Mouse (Mus musculus): ENCODE data around the gene Yipf2.

DNA sequence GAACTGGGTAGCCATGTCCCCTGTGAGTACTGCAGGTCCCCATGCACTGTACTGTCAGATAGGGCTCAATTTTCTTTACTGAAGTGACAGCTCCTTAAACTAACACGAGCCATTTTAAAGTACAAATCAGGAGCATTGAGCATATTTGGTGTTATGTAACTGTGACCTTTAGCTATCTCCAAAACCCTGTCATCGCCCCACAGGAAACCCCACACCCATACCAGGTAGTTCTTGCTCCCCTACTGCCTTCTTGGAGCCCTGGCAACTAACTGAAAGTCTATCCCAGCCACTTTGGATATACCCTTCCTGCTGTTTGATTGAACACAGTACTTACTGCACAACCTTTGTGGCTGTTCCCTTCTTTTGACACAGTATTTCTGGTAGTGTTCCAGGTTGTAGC is 25.6 kb downstream of the Yipf2 start:
- TF ChIP-seq CTCF (conservative IDR thresholded peaks at IDR 0.05 in 1 of 2, IDR thresholded peaks at IDR 0.05 in 1 of 2; ENCODE audit: low read depth in 2 of 2, low read length in 2 of 2) (no peak), NELFE (IDR thresholded peaks at IDR 0.05; ENCODE audit: low read depth, low read length) (no peak), UBTF (IDR thresholded peaks at IDR 0.05; ENCODE audit: low read depth, low read length) (no peak)

Data from CH12.LX (cell line).